Mouse (Mus musculus) liver, embryonic 14.5 days (tissue): ENCODE measurements around the gene Dyrk3.

Experiments
- CTCF ChIP-seq: IDR thresholded peaks from 2 replicates; pipeline ENCODE4 v1.5.1; 2016; ENCODE audit warnings: antibody characterized with exemption, low read depth, control low read depth
- EP300 ChIP-seq: IDR thresholded peaks from 2 replicates; pipeline ENCODE4 v1.6.1; 2016; ENCODE audit warnings: antibody characterized with exemption, low read depth

GRCm38 (mm10) chr1:131134942-131135522 lies 3.1 kb downstream of the Dyrk3 start:
- TF ChIP-seq CTCF (no peak), EP300 (peak; percentile 17; the same call in 1 of the 2 replicates)
